Mouse (Mus musculus) left cerebral cortex, postnatal 14 days (tissue): ENCODE measurements at regions not wholly inside any gene's neighbourhood (a gene's known extent, or its start where the extent isn't known, plus 50 kb on each side); places are given as distances from the start of the nearest gene placed in this dataset.

ENCODE experiments used
- DNase-seq, 2 experiments: peaks; one replicate each; pipeline ENCODE4 v3.0.0; 2021 to 2022; ENCODE audit warnings: low spot score in 2 of 2, mixed read lengths in 1 of 2
- intact Hi-C: fragments of 180-260 bp; cut with DNase I; formaldehyde crosslinking; loops from one replicate; pipeline ENCODE4 v1.15.1; 2025
- microRNA-seq, 2 experiments: library from miRNA; unstranded; fragments of <30 nt; microRNA quantifications; one replicate each; pipeline ENCODE4 v1.2.0; 2022

DNA sequence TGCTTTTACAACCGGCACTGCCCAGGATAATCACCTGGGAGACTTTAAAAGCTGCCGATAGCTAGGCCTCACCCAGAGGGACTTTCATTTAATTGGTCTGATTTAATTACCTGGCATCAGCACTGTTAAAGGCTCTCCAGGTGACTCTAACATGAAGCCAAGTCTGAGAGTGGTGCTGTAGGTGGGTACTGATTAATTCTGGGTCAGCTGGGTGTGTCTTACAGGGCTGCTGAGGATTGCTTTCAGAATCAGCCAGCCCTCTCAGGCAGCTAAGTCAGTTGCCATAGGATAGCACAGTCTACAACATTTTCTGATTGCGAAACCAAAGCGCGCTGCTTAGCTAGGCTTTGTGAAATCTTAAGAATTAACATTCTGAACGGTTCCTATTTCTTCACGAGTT is 478.9 kb upstream of the Fat1 start:
- no peak for DNase-seq

DNA sequence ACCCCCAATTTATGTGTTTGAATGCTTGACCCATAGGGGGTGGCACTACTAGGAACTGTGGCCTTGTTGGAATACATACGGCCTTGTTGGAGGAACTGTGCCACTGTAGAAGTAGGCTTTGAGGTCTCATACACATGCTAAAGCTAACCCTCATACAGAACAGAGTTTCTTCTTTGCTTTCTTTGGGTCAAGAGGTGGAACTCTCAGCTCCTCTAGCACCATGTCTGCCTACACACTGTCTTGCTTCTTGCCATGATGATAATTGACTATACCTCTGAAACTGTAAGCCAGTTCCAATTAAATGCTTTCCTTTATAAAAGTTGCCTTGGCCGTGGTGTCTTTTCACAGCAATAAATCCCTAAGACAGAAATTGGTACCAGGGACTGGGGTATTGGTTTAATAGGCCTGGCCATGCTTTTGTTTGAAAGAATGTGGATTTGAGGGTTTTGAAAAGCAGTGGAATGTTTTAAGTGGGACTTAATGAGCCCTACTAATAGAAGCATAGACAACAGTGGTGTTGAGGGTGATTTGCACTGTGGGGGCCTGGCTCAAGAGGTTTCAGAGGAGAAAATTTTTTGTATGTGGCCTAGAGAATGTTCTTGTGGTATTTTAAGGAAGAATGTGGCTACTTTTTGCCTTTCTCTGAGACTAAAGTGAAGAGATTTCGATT is 468.7 kb upstream of the Fat1 start:
- no peak for DNase-seq
- intact Hi-C loops = no loop called here

More for the DNA sequence above, 478.9 kb upstream of the Fat1 start:
- intact Hi-C loops = no loop called here

DNA sequence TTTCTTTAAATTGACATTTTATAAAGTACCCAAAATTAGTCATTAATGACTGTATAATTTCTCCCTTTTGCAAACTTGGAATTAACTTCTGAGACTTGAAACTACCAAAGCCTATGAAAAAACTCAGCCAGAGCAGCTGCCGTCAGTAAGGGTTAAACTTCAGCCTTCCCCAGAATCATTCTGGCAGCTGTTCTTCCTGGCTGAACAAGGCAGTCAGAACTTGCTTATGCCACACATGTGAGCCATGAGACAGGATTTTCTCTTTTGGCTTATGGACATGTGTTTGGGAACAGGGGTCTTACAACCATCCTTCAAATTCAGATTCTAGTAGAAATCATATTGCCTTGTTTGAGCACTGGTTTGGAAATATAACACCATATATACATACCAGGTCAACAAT is 422.4 kb upstream of the Fat1 start:
- no peak for DNase-seq
- intact Hi-C loops = no loop called here

DNA sequence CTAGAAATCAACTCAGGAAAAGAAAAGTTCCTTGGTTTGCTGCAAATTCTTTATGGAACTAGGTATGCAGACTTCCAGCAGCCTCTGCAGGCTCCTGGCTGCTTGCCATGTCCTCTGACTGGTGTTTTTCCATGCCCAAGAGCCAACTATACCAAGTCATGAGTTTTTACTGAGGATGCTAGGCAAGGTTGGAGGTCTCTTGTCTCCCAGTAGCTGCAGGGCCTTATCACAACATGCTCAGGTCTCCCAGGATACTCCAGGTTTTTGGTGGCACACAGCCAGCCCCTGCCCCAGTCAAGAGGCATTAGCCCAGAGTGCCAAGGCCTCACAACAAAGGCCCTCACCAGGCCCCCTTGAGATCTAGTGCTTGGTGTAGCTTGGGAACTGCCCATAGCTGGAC is 409.3 kb upstream of the Fat1 start:
- no peak for DNase-seq
- intact Hi-C loops = no loop called here

DNA sequence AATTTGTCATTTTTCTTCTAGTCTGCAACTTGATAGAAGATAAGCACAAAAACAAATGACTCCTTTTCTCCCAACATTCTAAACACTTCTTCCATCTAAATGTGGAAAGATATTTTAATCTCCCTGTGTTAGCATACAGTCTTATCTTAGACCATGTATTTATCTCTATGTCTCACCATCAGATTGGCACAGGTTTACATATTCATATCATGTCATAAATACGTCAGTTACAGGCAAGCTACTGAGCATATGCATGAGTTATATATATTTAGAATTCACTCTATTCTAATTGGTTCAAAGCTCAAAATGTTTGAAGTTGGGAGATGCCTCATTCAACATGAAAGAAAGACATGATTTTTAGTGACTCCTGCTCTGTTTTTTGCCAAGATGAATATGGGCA is 405.6 kb upstream of the Fat1 start:
- intact Hi-C loops = no loop called here
- no peak for DNase-seq

DNA sequence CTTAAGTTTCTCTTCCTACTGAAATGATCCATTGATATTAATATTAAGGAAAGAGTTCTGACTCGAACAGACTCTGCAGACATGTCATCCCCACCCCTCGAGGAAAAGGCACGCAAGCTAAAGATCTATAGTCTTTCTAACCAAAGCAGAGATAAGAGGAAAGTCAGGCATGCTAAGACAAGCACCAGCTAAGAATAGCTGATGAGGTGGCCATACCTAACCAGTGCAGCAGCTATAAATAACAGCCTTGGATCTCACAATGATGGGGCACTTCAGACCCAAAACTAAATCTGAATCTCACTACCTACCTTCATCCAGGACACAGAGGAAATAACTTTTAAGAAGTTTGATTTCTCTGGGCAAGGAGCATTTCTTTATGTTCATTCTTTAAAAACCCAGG is 386.4 kb upstream of the Fat1 start:
- intact Hi-C loops = no loop called here
- no peak for DNase-seq

DNA sequence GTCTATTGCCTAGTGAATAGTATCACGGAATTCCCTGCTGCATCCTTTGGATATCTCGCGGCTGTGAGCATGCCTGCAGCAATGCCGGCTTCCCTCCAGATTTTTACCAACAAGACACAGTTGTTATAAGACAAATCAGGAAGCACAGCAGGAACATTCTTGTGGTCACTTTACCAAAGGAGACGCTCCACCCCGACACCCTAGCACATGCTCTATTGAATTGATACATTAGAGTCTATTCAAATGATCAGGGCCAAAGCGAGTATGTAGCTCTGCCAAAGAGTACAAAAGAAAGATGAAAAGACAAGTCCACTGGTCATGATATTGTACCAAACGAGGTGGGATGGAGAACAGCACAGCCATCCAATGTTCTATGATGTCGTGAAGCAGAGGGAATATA is 376.1 kb upstream of the Fat1 start:
- DNase-seq = no peak
- intact Hi-C loops = no loop called here

DNA sequence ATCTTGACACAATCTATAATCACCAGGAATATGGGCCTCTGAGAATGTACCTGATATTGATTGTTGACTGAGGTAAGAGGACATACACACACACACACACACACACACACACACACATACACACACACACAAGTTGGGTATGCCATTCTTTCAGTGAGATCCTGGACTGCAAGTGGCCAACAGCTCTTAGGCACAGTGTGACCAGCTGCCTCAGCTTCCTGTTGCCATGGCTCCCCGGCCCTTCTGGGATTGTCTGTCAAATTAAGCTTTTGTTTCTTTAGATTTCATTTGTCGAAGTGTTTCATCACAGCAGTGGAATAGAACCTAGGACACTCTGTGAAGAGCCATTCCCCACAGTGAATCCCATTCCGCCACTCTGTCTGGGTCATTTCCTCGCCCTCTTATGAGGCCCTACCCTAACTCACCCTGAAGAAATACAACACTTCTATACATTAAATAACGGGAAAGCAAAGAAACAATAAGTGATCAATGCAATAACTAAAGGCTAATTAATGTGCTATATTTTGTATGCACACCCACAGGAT is 358.9 kb upstream of the Fat1 start:
- DNase-seq = no peak
- intact Hi-C loops = no loop called here

DNA sequence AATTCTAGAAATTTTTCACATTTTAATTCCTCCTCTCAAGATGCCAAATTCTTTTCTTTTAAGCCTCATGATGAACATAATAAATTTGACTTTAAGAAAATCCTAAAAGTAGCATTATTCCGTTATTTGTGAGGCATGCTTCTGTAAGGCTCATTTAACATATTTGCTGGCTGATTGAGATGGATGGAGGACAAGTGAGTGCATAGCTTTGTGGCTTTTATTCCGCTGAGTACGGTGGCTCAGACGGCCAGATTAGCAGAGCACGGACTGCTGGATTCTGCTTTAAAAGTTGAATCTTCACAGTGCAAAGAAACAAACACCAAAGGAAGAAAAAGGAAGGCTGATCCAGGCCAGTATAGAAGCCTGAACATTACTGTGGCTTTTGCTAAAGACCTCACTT is 358.3 kb upstream of the Fat1 start:
- no peak for DNase-seq
- intact Hi-C loops = no loop called here

Small RNA genes lying in the stretch of these regions (microRNA-seq; reads per million reads assigned to microRNA genes)
- gene Gm26241 = 0 reads per million in 2 experiments
